Mouse (Mus musculus): ENCODE measurements around the gene Itgad.

Gene Itgad

GRCm38 (mm10) chr7:128242331-128242730, 88.2 kb downstream of the Itgad start:
- no peak for DNase-seq (ENCODE audit: low read depth in 2 of 2, low spot score in 2 of 2)

GRCm38 (mm10) chr7:128243921-128244320, 89.7 kb downstream of the Itgad start:
- no peak for DNase-seq (ENCODE audit: low read depth in 2 of 2, low spot score in 2 of 2)

DNA sequence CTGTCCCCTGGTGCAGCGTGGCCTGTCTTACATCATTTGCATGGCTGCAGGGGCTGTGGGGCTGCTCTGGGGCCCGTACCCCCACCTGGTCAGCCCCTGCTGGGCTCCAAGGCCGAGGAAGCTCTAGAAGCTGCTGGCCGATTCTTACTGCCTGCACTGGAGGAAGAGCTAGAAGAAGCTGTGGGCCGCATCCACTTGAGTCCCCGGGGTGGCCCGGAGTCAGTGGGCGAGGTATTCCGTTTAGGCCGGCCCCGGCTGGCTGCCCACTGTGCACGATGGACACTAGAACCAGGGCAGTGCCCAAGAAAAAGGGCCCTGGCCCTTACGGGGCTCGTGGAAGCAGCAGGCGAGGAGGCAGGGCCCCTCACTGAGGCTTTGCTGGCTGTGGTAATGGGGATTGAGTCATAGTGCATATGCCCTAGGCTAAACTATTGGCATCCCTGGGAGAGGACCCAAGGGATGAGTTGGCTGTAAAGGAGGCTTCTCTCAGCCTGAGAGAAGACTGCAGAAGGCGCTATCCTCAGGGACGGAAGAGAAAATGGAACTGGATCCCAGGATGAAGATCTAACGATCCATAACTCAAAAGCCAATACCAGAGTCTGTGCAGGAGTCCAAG, 90.3 kb downstream of the Itgad start:
- no peak for DNase-seq (ENCODE audit: low read depth in 2 of 2, low spot score in 2 of 2)

GRCm38 (mm10) chr7:128245547-128245946, 91.4 kb downstream of the Itgad start:
- no peak for DNase-seq (ENCODE audit: low read depth in 2 of 2, low spot score in 2 of 2)

- no peak for DNase-seq (ENCODE audit: low read depth in 2 of 2, low spot score in 2 of 2)
Observed at GRCm38 (mm10) chr7:128246496-128247391, 92.6 kb downstream of the Itgad start, which contains the start of gene Tgfb1i1. TSS of gene Tgfb1i1 (plus strand) at chr7:128246812.

DNA sequence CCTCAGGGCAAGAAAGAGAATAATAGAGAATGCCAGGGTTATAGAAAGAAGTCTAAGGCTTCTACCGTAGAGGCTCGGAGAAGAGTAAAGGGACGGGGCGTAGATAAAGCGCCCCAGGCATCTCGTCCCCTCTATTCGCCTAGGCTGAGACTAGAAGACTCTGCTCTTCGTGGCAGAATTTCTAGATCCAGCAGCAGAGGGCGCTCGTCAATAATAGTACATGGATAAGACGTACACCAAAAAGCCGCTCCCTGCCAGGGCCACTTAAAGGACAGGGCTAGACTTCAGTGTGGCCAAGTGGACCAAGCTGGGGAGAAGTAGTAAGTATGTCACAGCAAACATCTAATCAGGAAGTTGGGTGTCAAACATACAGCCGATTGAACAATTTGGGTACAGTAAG, 93.3 kb downstream of the Itgad start:
- peak; percentile 60 to 69 for DNase-seq (ENCODE audit: low read depth in 2 of 2, low spot score in 2 of 2)

DNA sequence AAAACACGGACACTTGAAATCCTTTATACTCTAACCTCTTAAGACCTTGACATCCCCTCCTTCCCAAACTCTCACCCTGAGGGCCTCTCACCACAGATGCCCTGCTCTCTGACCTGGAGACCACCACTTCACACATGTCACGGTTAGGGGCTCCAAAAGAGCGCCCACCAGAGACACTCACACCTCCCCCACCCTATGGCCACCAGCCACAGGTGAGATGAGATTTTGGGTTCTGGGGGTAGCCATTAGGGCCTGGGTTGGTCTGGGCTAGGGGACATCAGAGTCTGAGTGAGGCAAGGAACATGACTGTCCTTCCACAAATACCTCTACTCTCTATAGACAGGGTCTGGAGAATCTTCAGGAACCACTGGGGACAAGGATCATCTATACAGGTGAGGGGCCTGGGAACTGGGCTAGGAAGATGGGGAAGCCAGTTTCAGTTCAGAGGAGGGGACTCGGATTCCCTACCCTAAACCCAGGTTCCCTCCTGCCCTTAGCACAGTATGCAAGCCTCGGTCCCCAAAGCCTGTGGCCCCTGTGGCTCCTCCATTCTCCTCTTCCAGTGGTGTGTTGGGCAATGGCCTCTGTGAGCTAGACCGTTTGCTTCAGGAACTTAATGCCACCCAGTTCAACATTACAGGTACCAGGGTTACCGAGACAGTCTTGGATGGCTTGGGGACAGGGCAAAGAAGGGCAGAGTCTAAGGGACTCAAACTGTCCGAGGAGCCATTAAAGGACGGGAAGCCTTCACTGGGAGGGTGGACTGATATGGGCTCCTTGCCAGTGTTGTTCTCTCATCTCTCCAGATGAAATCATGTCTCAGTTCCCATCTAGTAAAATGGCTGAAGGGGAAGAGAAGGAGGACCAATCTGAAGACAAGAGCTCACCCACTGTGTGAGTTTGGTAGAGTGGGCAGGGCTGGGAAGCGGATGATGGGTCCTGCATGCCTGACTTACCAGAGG, 94.2 kb downstream of the Itgad start:
- DNase-seq (ENCODE audit: low read depth in 2 of 2, low spot score in 2 of 2): no peak

DNA sequence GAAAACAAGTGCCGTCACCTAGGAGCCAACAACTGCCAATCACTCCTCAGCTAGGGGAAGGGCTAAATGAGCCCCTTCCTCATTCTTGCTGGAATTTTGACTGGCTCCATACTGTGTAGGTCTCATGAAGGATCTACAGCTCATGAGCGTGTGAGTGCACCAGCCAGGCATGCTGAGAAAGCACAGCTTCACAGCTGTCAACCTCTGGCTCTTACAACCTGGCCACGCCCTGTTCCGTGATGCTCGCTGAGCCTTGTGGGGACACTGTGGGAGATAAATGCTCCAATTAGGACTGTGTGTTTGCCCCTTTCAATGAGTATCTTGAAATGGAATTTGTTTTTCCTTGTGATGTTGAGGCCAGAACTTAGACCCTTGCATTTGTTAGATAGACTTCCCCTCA, 95.8 kb downstream of the Itgad start:
- DNase-seq (ENCODE audit: low read depth in 2 of 2, low spot score in 2 of 2): no peak

GRCm38 (mm10) chr7:128251946-128252345, 97.8 kb downstream of the Itgad start:
- no peak for DNase-seq (ENCODE audit: low read depth in 2 of 2, low spot score in 2 of 2)

- DNase-seq (ENCODE audit: low read depth in 2 of 2, low spot score in 2 of 2): peak in 1 of 2 experiments; percentile 36
Observed at GRCm38 (mm10) chr7:128252609-128253008, 98.4 kb downstream of the Itgad start.

DNA sequence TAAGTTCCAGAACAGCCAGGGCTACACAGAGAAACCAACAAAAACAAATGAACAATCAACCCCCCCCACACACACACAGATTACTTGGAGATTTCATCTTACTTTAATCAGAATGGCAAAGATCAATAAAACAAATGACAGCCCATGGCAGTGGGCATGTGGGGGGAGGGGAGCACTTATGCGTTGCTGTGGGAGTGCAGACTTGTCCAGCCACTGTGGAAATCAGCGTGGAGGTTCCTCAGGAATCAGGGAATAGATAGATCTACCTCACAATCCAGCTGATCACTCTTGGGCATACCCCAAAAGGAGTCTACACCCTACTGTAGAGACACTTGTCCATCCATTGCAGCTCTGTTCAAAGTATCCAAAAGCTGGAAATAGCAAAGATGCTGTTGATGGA, 100.8 kb downstream of the Itgad start:
- DNase-seq (ENCODE audit: low read depth in 2 of 2, low spot score in 2 of 2): no peak

- DNase-seq (ENCODE audit: low read depth in 2 of 2, low spot score in 2 of 2): no peak
Observed at GRCm38 (mm10) chr7:128255757-128256156, 101.6 kb downstream of the Itgad start.

DNA sequence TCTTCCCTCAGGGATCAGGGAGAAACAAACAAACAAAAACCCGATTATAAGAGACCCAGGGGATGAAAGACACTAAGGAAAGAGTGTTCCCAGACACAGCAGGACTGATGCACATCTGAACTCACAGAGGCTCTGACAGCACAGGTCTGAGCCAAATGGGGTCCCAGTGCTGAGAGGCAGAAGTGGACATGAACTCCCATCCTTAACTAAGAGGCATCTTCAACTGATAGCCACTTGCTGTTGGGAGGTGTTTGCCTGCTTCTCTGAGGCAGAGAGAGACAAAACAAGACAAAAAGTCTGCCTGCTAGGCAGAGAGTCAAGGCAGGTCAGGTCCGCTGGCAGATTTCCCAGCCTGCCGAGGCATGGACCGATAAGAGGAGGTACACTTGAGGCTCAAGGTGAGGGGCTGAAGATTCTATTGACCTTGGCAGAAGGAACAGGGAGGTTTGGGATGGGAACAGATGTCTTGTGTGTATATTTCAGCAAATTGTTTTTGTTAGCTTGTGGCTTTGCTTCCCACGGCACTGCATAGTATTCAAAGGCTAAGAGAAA, 102.7 kb downstream of the Itgad start:
- no peak for DNase-seq (ENCODE audit: low read depth in 2 of 2, low spot score in 2 of 2)

DNA sequence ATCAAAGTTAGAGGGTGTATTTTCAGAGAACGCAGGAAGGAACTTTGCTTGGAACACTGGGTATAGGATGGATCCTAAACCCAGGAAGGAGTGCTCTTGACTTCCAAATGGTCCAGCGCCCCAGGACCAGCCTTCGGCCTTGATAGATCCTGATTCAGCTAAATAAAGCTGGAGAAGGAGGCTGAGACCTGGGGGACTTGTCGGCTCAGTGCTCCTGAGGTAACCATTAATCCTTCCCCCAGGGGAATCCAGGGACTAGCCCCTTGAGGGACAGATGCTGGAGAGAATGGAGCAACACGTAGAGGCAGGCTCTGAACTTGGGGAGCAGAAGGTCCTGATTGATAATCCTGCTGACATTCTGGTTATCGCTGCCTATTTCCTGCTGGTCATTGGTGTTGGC, 111.2 kb downstream of the Itgad start, which contains the start of gene Slc5a2:
Gene Slc5a2 (plus strand): TSS at position 247 of the 400 bp plus-strand sequence.
- DNase-seq (ENCODE audit: low read depth in 2 of 2, low spot score in 2 of 2): no peak

DNA sequence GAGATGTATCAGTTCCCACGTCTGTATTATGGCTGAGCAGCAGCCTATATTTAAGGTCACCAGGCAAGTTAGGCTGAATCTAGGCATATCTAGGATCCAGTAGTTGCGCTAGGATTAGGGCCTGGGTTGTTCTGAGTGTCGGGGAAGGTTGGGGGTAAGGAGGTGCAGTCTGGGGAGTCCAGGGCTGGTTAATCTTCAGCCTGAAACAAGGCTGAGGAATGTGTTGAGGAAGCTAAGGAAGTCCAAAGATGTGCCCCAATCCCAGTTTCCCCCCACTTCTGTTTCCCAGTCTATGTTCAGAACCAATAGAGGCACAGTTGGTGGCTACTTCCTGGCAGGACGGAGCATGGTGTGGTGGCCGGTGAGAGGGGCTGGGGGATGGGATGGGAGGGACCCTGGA, 111.9 kb downstream of the Itgad start:
- DNase-seq (ENCODE audit: low read depth in 2 of 2, low spot score in 2 of 2): no peak

DNA sequence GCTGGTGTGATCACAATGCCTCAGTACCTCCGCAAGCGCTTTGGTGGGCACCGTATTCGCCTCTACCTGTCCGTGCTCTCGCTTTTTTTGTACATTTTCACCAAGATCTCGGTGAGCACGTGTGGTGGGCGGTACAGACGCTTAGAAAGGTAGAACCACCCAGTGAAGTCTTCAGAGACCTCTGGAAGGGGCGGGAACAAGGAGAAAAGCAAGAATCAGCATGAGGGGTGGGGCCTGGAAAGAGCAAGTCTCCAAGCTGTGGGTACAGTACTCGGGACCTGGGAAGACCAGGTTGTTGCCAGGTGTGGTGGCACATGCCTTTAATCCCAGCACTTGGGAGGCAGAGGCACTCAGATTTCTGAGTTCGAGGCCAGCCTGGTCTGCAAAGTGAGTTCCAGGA, 113.2 kb downstream of the Itgad start:
- DNase-seq (ENCODE audit: low read depth in 2 of 2, low spot score in 2 of 2): no peak

DNA sequence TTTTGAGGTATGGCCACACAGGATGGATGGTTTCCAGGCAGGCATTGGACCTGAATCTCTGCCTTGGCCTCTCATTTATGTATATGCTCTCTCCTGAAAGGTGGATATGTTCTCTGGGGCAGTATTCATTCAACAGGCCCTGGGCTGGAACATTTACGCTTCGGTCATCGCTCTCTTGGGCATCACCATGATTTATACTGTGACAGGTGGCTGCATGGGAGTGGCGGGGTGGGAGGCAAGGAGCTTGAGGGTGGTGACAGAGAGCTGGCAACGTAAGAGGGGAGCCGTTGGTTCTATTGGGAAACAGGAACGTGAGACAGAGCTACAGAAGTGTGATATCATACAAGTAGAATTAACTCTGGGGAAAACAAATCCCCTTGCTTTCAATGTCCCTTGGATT, 113.6 kb downstream of the Itgad start:
- DNase-seq (ENCODE audit: low read depth in 2 of 2, low spot score in 2 of 2): no peak

DNA sequence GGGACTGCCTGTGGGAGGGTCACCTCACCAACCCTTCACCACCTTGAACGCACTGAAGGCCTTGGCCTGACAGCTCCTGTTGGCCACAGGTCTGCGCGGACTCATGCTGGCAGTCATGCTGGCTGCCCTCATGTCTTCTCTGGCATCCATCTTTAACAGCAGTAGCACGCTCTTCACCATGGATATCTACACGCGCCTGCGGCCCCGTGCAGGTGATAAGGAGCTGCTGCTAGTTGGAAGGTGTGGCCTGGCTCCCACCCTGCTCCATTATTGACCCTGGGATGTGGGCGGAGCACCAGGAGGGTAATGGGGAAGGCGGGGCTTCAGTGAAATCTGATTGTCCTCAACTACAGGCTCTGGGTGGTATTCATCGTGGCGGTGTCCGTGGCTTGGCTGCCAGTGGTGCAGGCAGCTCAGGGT, 116.3 kb downstream of the Itgad start:
- DNase-seq (ENCODE audit: low read depth in 2 of 2, low spot score in 2 of 2): no peak

DNA sequence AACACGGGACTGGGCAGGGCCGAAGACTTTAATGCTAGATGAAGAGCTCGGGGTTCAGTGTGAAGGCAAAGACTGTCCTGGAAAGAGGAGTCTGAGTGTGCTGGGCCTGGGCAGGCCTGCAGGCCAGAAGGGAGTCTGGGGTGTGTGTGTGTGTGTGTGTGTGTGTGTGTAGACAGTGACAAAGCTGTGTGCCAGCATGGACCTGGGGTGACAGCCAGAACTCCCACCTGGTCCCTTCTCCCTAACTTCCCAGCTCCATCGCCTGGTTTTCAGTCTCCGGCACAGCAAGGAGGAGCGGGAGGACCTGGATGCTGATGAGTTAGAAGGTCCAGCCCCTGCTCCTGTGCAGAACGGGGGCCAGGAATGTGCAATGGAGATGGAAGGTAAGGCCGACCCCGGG, 117.3 kb downstream of the Itgad start:
- DNase-seq (ENCODE audit: low read depth in 2 of 2, low spot score in 2 of 2): no peak
